Mouse (Mus musculus) liver, embryonic 14.5 days (tissue): Measurements from ENCODE around the gene Rbm42. TPM values are rescaled to one million over a fixed set of nuclear protein-coding genes. Genes with fewer than 3 reads are reported as not detected.
A peak's percentile ranks its signal among the peaks of the same experiment; 100 is the strongest.

Experiments used
- ATAC-seq: fragments of 200-750 bp; cut with Nextera tagmentation; 2 replicates; pipeline ENCODE4 v1.8.0; 2017; ENCODE audit warnings: moderate number of reproducible peaks, mild to moderate bottlenecking, moderate library complexity; ENCODE audit not compliant: insufficient read depth
- DNase-seq, 3 experiments: peaks; one replicate each; pipeline ENCODE4 v3.0.0-alpha.2; 2012 to 2013; ENCODE audit warnings: low read depth in 3 of 3, low spot score in 3 of 3
- H3K27ac ChIP-seq: fragments of 300-500 bp; sonication (generic); 2 replicates; pipeline ENCODE4 v1.5.1; 2014; ENCODE audit warnings: moderate library complexity, mild to moderate bottlenecking, control low read depth, inconsistent platforms
- H3K27me3 ChIP-seq: fragments of 300-500 bp; sonication (generic); 2 replicates; pipeline ENCODE4 v1.6.1; 2014; ENCODE audit warnings: mild to moderate bottlenecking, low read length, moderate library complexity; ENCODE audit not compliant: control insufficient read depth, insufficient read depth
- H3K36me3 ChIP-seq: fragments of 300-500 bp; sonication (generic); replicated peaks from 2 replicates; pipeline ENCODE4 v1.6.1; 2014; ENCODE audit warnings: low read depth; ENCODE audit not compliant: control insufficient read depth, insufficient read depth
- H3K4me1 ChIP-seq, 2 experiments: fragments of 200-500 bp in 1 of 2; fragments of 300-500 bp in 1 of 2; sonication (generic) in 1 of 2; replicated peaks; 2 replicates each; pipeline ENCODE4 v1.6.1; 2012 to 2014; ENCODE audit warnings: antibody characterized with exemption in 1 of 2, inconsistent platforms in 1 of 2, low read length in 1 of 2; ENCODE audit not compliant: control insufficient read depth in 2 of 2, insufficient read depth in 2 of 2
- H3K4me2 ChIP-seq: fragments of 300-500 bp; sonication (generic); 2 replicates; pipeline ENCODE4 v1.6.1; 2014; ENCODE audit warnings: low read depth, mild to moderate bottlenecking, control low read depth, moderate library complexity
- H3K4me3 ChIP-seq, 2 experiments: fragments of 200-500 bp in 1 of 2; fragments of 300-500 bp in 1 of 2; sonication (generic) in 1 of 2; 2 replicates each; pipeline ENCODE4 v1.5.1; 2012 to 2014; ENCODE audit warnings: low read depth in 2 of 2, low read length in 2 of 2, mild to moderate bottlenecking in 2 of 2, control low read depth in 1 of 2, inconsistent platforms in 1 of 2, moderate library complexity in 1 of 2; ENCODE audit not compliant: insufficient read depth in 1 of 2
- H3K9ac ChIP-seq: fragments of 300-500 bp; sonication (generic); replicated peaks from 2 replicates; pipeline ENCODE4 v1.6.1; 2014; ENCODE audit warnings: mild to moderate bottlenecking, control low read depth, moderate library complexity
- H3K9me3 ChIP-seq: fragments of 300-500 bp; sonication (generic); 2 replicates; pipeline ENCODE4 v1.6.1; 2016; ENCODE audit warnings: low read length, mixed read lengths; ENCODE audit not compliant: control insufficient read depth
- CTCF ChIP-seq: IDR thresholded peaks from 2 replicates; pipeline ENCODE4 v1.5.1; 2016; ENCODE audit warnings: antibody characterized with exemption, low read depth, control low read depth
- EP300 ChIP-seq: IDR thresholded peaks from 2 replicates; pipeline ENCODE4 v1.6.1; 2016; ENCODE audit warnings: antibody characterized with exemption, low read depth
- WGBS: fragments of 180-500 bp; shearing (Covaris S2); extraction: QIAGEN DNeasy Blood & Tissue Kit; methylation state at CpG from one replicate; pipeline ENCODE4 v1.1.7; 2014; ENCODE audit not compliant: insufficient replicate concordance; 5-methylcytosine and 5-hydroxymethylcytosine counted together
- polyA plus RNA-seq, 2 experiments: library from polyadenylated mRNA; depleted of rRNA in 1 of 2; stranded (reverse) in 1 of 2; unstranded in 1 of 2; fragments of >200 nt; fragmentation: Nextera tagmentation in 1 of 2; extraction: Ambion mirVana in 1 of 2; gene quantifications; 2 replicates each; pipeline versions ENCODE4 v1.2.1 to v1.2.3; 2012 to 2014

Rbm42 gene
- polyA plus RNA-seq, 2 experiments = 22.9 to 34.5 TPM

DNA sequence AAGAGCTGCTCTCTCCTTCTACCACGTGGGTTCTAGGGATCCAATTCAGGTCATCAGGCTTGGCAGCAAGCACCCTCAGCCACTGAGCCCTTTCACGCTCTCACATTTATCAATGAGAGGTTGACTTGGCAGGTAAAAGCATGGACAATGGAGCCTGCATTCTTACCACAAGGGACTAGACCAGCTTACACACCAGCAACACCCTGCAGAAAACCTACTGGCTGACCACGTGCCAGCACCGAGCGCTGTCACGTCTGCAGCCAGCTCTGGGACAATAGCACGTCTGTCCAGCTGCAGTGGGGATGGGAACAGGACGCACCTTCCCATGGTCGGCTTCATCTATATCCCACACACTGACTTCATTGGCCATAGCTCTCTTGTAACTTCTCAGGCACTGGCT is 31.5 kb downstream of the Rbm42 start:
- no peak overlapping the region for H3K4me3 ChIP-seq
- no peak overlapping the region for H3K9ac ChIP-seq
- 94% methylated on average over 9 of the region's 9 CpGs for WGBS
- H3K36me3 ChIP-seq = peaks cover 30% of the 10 kb centered on the region
- ATAC-seq = no peak
- DNase-seq = no peak
- H3K27me3 ChIP-seq = no peaks in the 10 kb centered on the region
- H3K9me3 ChIP-seq = no peaks in the 10 kb centered on the region
- TF ChIP-seq EP300 (no peak), CTCF (no peak)
- H3K4me1 ChIP-seq = peaks cover 0 to 7% of the 10 kb centered on the region in 2 experiments; a peak in 2 of 4 replicates
- H3K27ac ChIP-seq = no peak overlapping the region
- H3K4me2 ChIP-seq = no peak overlapping the region

- H3K9me3 ChIP-seq = no peaks in the 10 kb centered on the region
- no peak overlapping the region for H3K4me2 ChIP-seq
- WGBS = 42% methylated on average over 5 of the region's 5 CpGs
- no peak overlapping the region for H3K4me3 ChIP-seq
- DNase-seq (no peak), ATAC-seq (no peak)
- peaks cover 0 to 5% of the 10 kb centered on the region in 2 experiments; a peak in 2 of 4 replicates for H3K4me1 ChIP-seq
- H3K27ac ChIP-seq = no peak overlapping the region
- peaks cover 15% of the 10 kb centered on the region for H3K36me3 ChIP-seq
- no peak for TF ChIP-seq EP300
- no peak for TF ChIP-seq CTCF
- no peak overlapping the region for H3K9ac ChIP-seq
- no peaks in the 10 kb centered on the region for H3K27me3 ChIP-seq
Measured at GRCm38 (mm10) chr7:30615049-30615760, 34.9 kb downstream of the Rbm42 start.

DNA sequence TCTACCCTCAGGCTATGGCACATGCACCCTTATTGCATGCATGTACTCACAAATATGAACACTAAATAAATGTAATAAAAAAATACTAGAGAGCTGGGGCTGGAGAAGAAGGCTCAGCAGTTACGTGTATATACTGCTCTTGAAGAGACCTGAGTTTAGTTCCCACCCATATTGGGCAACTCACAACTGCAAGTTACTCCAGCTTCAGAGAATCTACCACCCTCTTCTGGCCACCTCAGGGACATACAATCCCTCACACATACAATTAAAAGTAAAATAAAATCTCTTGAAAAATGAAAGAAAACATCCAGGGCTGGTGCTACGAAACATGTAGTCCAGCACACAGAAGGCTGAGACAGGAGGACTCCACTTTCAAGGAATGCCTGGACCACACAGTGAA is 35.7 kb downstream of the Rbm42 start:
- DNase-seq = peak in 1 of 3 experiments; percentile 31
- no peaks in the 10 kb centered on the region for H3K9me3 ChIP-seq
- TF ChIP-seq EP300 = no peak
- TF ChIP-seq CTCF = peak; percentile 46
- no peak overlapping the region for H3K4me2 ChIP-seq
- peaks cover 12% of the 10 kb centered on the region for H3K36me3 ChIP-seq
- H3K4me1 ChIP-seq = peaks cover 0 to 5% of the 10 kb centered on the region in 2 experiments; a peak in 2 of 4 replicates
- ATAC-seq = no peak
- WGBS = 51% methylated on average over 2 of the region's 2 CpGs
- H3K4me3 ChIP-seq = no peak overlapping the region
- H3K9ac ChIP-seq = no peak overlapping the region
- H3K27ac ChIP-seq = no peak overlapping the region
- H3K27me3 ChIP-seq = no peaks in the 10 kb centered on the region

DNA sequence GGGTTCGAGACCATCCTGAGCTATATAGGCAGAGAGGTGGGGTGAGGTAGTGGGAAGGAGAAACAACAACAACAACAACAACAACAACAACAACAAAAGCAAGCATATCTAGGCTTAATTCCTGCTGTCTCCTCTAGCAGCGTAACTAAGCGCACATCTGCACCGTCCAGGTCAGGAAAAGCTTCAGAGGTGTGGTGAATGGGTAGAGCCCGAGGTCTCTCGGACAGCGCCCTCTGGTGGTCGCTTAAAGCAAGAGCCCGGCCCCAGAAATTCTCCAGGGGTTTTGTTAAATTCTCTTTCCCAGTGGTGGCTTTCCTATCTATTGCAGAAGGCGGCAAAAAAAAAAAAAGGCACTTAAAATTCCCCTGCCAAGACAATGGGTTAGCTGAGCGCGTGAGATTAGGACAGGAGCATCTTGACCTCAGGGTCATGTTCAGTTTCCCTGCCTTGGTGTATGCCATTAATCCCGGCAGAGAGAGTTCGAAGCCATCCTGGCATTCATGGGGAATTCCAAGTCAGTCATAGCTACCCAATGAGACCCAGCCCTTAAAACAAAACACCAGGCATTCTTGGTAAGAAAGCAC is 36.5 kb downstream of the Rbm42 start:
- no peaks in the 10 kb centered on the region for H3K9me3 ChIP-seq
- H3K4me1 ChIP-seq = peaks cover 0 to 5% of the 10 kb centered on the region in 2 experiments; a peak in 2 of 4 replicates
- peak in 1 of 3 experiments; percentile 47 for DNase-seq
- TF ChIP-seq EP300 = no peak
- TF ChIP-seq CTCF = peak; percentile 85
- H3K27ac ChIP-seq = no peak overlapping the region
- ATAC-seq = peak; percentile 48; the same call in 1 of the 2 replicates
- H3K36me3 ChIP-seq = peaks cover 7% of the 10 kb centered on the region
- H3K27me3 ChIP-seq = no peaks in the 10 kb centered on the region
- 22% methylated on average over 14 of the region's 14 CpGs for WGBS
- no peak overlapping the region for H3K4me2 ChIP-seq
- no peak overlapping the region for H3K9ac ChIP-seq
- no peak overlapping the region for H3K4me3 ChIP-seq

GRCm38 (mm10) chr7:30612654-30613402 is 37.3 kb downstream of the Rbm42 start, which contains the start of gene Upk1a:
Gene Upk1a, minus strand, starts transcription at chr7:30612847.
- Histone ChIP-seq H3K27ac (no peak within 1 kb of the TSS), H3K27me3 (no peaks in the 10 kb centered on the region), H3K4me2 (no peak within 1 kb of the TSS), H3K9me3 (no peaks in the 10 kb centered on the region), H3K9ac (no peak within 1 kb of the TSS), H3K4me3 (no peak within 1 kb of the TSS), H3K4me1 (peaks cover 0 to 5% of the 10 kb centered on the region in 2 experiments; a peak in 2 of 4 replicates), H3K36me3 (peaks cover 6% of the 10 kb centered on the region; the same call in 1 of the 2 replicates)
- DNase-seq (no peak), ATAC-seq (no peak)
- WGBS = 71% methylated on average over 8 of the region's 8 CpGs
- no peak for TF ChIP-seq CTCF
- no peak for TF ChIP-seq EP300
